Comparison of ENCODE assay signal across 10 mouse cellular contexts in genomic region chr11:112067176-112067575, GRCm38 (mm10).
DNase-seq lines count a peak whose midpoint lies in the region; ATAC-seq and TF ChIP-seq lines count a peak whose summit lies in the region.
"Had no signal": no experiment of that assay in that cellular context is flagged by ENCODE, and none has a peak within 500 bp of the region (broad histone marks: within the 10 kb centered on the region; RNA-seq: fewer than 3 reads in every experiment).

No protein-coding gene starts in this region.

- peak; percentile 32 for TF ChIP-seq CTCF in layer of hippocampus, adult 2 months (conservative IDR thresholded peaks at IDR 0.05)
- no peak for TF ChIP-seq CTCF in CH12.LX (conservative IDR thresholded peaks at IDR 0.05 in 1 of 2, IDR thresholded peaks at IDR 0.05 in 1 of 2; ENCODE audit: low read depth in 2 of 2, low read length in 2 of 2)
- peak; percentile 46 to 66 (median 54) for TF ChIP-seq CTCF in MEL (IDR thresholded peaks at IDR 0.05 in 2 of 3, conservative IDR thresholded peaks at IDR 0.05 in 1 of 3; ENCODE audit: control insufficient read depth in 1 of 3, insufficient read depth in 1 of 3, low read depth in 2 of 3, low read length in 3 of 3, poor library complexity in 1 of 3, severe bottlenecking in 1 of 3)
- TF ChIP-seq CTCF in liver, embryonic 14.5 days (IDR thresholded peaks at IDR 0.05; ENCODE audit: low read depth): peak; percentile 52

- H3K27me3 ChIP-seq in CH12.LX (replicated peaks): no peaks in the 10 kb centered on the region
- H3K27me3 ChIP-seq in MEL (ENCODE audit: control insufficient read depth in 1 of 2, insufficient read depth in 2 of 2, low read length in 2 of 2): no peaks in the 10 kb centered on the region
- no peaks in the 10 kb centered on the region for H3K27me3 ChIP-seq in liver, embryonic 14.5 days (ENCODE audit: control insufficient read depth, insufficient read depth, low read length)
- H3K27me3 ChIP-seq: forebrain, embryonic 15.5 days had no signal

- H3K9me3 ChIP-seq in CH12.LX (replicated peaks; ENCODE audit: low read length): peaks cover 70% of the 10 kb centered on the region
- H3K9me3 ChIP-seq in MEL (replicated peaks; ENCODE audit: insufficient read depth, low read length): no peaks in the 10 kb centered on the region
- no peaks in the 10 kb centered on the region for H3K9me3 ChIP-seq in liver, embryonic 14.5 days (ENCODE audit: control insufficient read depth, low read length)
- H3K9me3 ChIP-seq: forebrain, embryonic 15.5 days; heart, embryonic 10.5 days had no signal

- TF ChIP-seq POLR2A in CH12.LX (IDR thresholded peaks at IDR 0.05; ENCODE audit: low read depth, low read length) (no peak), MEL (IDR thresholded peaks at IDR 0.05; ENCODE audit: control insufficient read depth in 1 of 2, insufficient read depth in 1 of 2, low read depth in 1 of 2, low read length in 2 of 2, poor library complexity in 1 of 2) (no peak)

- 54% methylated on average over 3 of the region's 3 CpGs for WGBS in liver, embryonic 14.5 days (ENCODE audit: insufficient replicate concordance)

- no peak overlapping the region for H3K4me3 ChIP-seq in layer of hippocampus, adult 2 months
- no peak overlapping the region for H3K4me3 ChIP-seq in CH12.LX (replicated peaks in 1 of 3; ENCODE audit: low read depth in 2 of 3, low read length in 2 of 3, poor library complexity in 1 of 3)
- no peak overlapping the region for H3K4me3 ChIP-seq in MEL (ENCODE audit: control insufficient read depth in 1 of 2, insufficient read depth in 1 of 2, low read depth in 2 of 2, low read length in 2 of 2)
- no peak overlapping the region for H3K4me3 ChIP-seq in liver, embryonic 14.5 days (ENCODE audit: insufficient read depth in 1 of 2, low read depth in 2 of 2, low read length in 2 of 2)
- H3K4me3 ChIP-seq: forebrain, embryonic 15.5 days; heart, embryonic 10.5 days had no signal

- in situ Hi-C loops in CH12.LX (cut with MboI; ENCODE audit: low pct_ligation_motif_present, low pct_unique_long_range_greater_than_20kb, low sequenced_read_pairs): no loop called here

- dilution Hi-C loops in CH12.LX (cut with MboI; ENCODE audit: extremely low pct_ligation_motif_present, extremely low pct_unique_long_range_greater_than_20kb, low sequenced_read_pairs): no loop called here

- H3K36me3 ChIP-seq in CH12.LX (replicated peaks in 1 of 2; ENCODE audit: control insufficient read depth in 1 of 2, insufficient read depth in 1 of 2, low read length in 1 of 2) (no peaks in the 10 kb centered on the region), MEL (ENCODE audit: control insufficient read depth in 1 of 2, insufficient read depth in 2 of 2, low read length in 2 of 2) (no peaks in the 10 kb centered on the region)
- no peaks in the 10 kb centered on the region for H3K36me3 ChIP-seq in liver, embryonic 14.5 days (replicated peaks; ENCODE audit: control insufficient read depth, insufficient read depth, low read depth)
- H3K36me3 ChIP-seq: forebrain, embryonic 15.5 days; heart, embryonic 10.5 days had no signal

- no peak for ATAC-seq in liver, embryonic 14.5 days (ENCODE audit: insufficient read depth)
- ATAC-seq: forebrain, embryonic 15.5 days had no signal

- no peak overlapping the region for H3K27ac ChIP-seq in layer of hippocampus, adult 2 months
- H3K27ac ChIP-seq in CH12.LX (ENCODE audit: insufficient read depth, low read depth) (no peak overlapping the region), MEL (ENCODE audit: control insufficient read depth, low read depth, low read length) (no peak overlapping the region)
- H3K27ac ChIP-seq in liver, embryonic 14.5 days: no peak overlapping the region
- H3K27ac ChIP-seq: forebrain, embryonic 15.5 days; heart, embryonic 10.5 days had no signal

- no peak overlapping the region for H3K9ac ChIP-seq in CH12.LX (ENCODE audit: insufficient read depth, low read depth)
- no peak overlapping the region for H3K9ac ChIP-seq in MEL (ENCODE audit: control insufficient read depth, low read depth, low read length, poor library complexity, severe bottlenecking)
- no peak overlapping the region for H3K9ac ChIP-seq in liver, embryonic 14.5 days (replicated peaks)
- H3K9ac ChIP-seq: forebrain, embryonic 15.5 days had no signal

- H3K4me2 ChIP-seq in CH12.LX (ENCODE audit: insufficient read depth, low read depth, poor library complexity, severe bottlenecking): no peak overlapping the region
- no peak overlapping the region for H3K4me2 ChIP-seq in liver, embryonic 14.5 days (ENCODE audit: low read depth)
- H3K4me2 ChIP-seq: forebrain, embryonic 15.5 days had no signal

- no peak for TF ChIP-seq EP300 in CH12.LX (IDR thresholded peaks at IDR 0.05; ENCODE audit: low read length)
- no peak for TF ChIP-seq EP300 in MEL (IDR thresholded peaks at IDR 0.05; ENCODE audit: low read depth in 1 of 2, low read length in 2 of 2)
- TF ChIP-seq EP300 in liver, embryonic 14.5 days (IDR thresholded peaks at IDR 0.05; ENCODE audit: low read depth): no peak

- no peaks in the 10 kb centered on the region for H3K4me1 ChIP-seq in CH12.LX (ENCODE audit: control insufficient read depth in 1 of 2, insufficient read depth in 2 of 2)
- no peaks in the 10 kb centered on the region for H3K4me1 ChIP-seq in MEL (ENCODE audit: control insufficient read depth in 1 of 2, insufficient read depth in 2 of 2, low read length in 2 of 2)
- no peaks in the 10 kb centered on the region for H3K4me1 ChIP-seq in liver, embryonic 14.5 days (replicated peaks; ENCODE audit: control insufficient read depth in 2 of 2, insufficient read depth in 2 of 2, low read length in 1 of 2)
- H3K4me1 ChIP-seq: forebrain, embryonic 15.5 days; heart, embryonic 10.5 days had no signal

- TF ChIP-seq RAD21 in CH12.LX (IDR thresholded peaks at IDR 0.05; ENCODE audit: low read depth, low read length) (no peak), MEL (IDR thresholded peaks at IDR 0.05; ENCODE audit: low read depth, low read length) (peak; percentile 20)

- no peaks in the 10 kb centered on the region for H3K79me2 ChIP-seq in CH12.LX (replicated peaks; ENCODE audit: control insufficient read depth, extremely low read depth, insufficient read depth, poor library complexity, severe bottlenecking)
- no peaks in the 10 kb centered on the region for H3K79me2 ChIP-seq in MEL (ENCODE audit: control insufficient read depth, insufficient read depth, low read length, poor library complexity)

- DNase-seq in layer of hippocampus, adult 2 months (ENCODE audit: low spot score in 2 of 2): no peak
- no peak for DNase-seq in layer of hippocampus, postnatal 10 days (ENCODE audit: low spot score in 2 of 2)
- peak; percentile 7 for DNase-seq in CH12.LX (ENCODE audit: extremely low read depth)
- DNase-seq in MEL (ENCODE audit: low read depth, low spot score): peak; percentile 66
- no peak for DNase-seq in liver, embryonic 14.5 days (ENCODE audit: low read depth in 3 of 3, low spot score in 3 of 3)
- no peak for DNase-seq in right cerebral cortex, postnatal 25 days
- no peak for DNase-seq in layer of hippocampus, postnatal 36 days
- DNase-seq: left cerebral cortex, postnatal 4 days had no signal

TF ChIP-seq in CH12.LX, 34 proteins besides CTCF, POLR2A, EP300 and RAD21:
- no peak for TF ChIP-seq UBTF (IDR thresholded peaks at IDR 0.05; ENCODE audit: low read depth, low read length)
- TF ChIP-seq JUND (conservative IDR thresholded peaks at IDR 0.05; ENCODE audit: low read depth, low read length): no peak
- no peak for TF ChIP-seq SMC3 (IDR thresholded peaks at IDR 0.05; ENCODE audit: low read depth, low read length)
- TF ChIP-seq MAFK (IDR thresholded peaks at IDR 0.05; ENCODE audit: insufficient replicate concordance, low read length): no peak
- TF ChIP-seq HCFC1 (IDR thresholded peaks at IDR 0.05; ENCODE audit: low read depth, low read length): no peak
- TF ChIP-seq MAX (IDR thresholded peaks at IDR 0.05; ENCODE audit: low read length): no peak
- TF ChIP-seq ETS1 (conservative IDR thresholded peaks at IDR 0.05; ENCODE audit: low read depth, low read length): no peak
- TF ChIP-seq USF2 (conservative IDR thresholded peaks at IDR 0.05; ENCODE audit: low read depth, low read length): no peak
- TF ChIP-seq MYC (IDR thresholded peaks at IDR 0.05; ENCODE audit: low read depth, low read length): no peak
- no peak for TF ChIP-seq PAX5 (IDR thresholded peaks at IDR 0.05; ENCODE audit: low read length)
- TF ChIP-seq ZC3H11A (IDR thresholded peaks at IDR 0.05; ENCODE audit: low read depth, low read length): no peak
- TF ChIP-seq E2F4 (IDR thresholded peaks at IDR 0.05; ENCODE audit: insufficient replicate concordance, low read depth, low read length): no peak

TF ChIP-seq in MEL, 35 proteins besides CTCF, POLR2A, EP300 and RAD21:
- peak; percentile 41 for TF ChIP-seq SMC3 (IDR thresholded peaks at IDR 0.05; ENCODE audit: low read depth, low read length)
- no peak for TF ChIP-seq HCFC1 (IDR thresholded peaks at IDR 0.05; ENCODE audit: low read depth, low read length)
- TF ChIP-seq MYC (IDR thresholded peaks at IDR 0.05; ENCODE audit: low read depth, low read length): no peak

Comparison
In these comparisons a context has a peak if more than half of its experiments do, and no peak if none do; other contexts are left out.
1. DNase-seq: peak in CH12.LX (single experiment) and MEL (single experiment); none in layer of hippocampus, adult 2 months (0 of 2), layer of hippocampus, postnatal 10 days (0 of 2), liver, embryonic 14.5 days (0 of 3), right cerebral cortex, postnatal 25 days (single experiment) and layer of hippocampus, postnatal 36 days (0 of 2).
2. CTCF ChIP-seq: peak in layer of hippocampus, adult 2 months (single experiment), MEL (3 of 3) and liver, embryonic 14.5 days (single experiment); none in CH12.LX (0 of 2).